Mouse (Mus musculus) small intestine, adult 2 months (tissue): ENCODE measurements around the gene Osm. TPM values are rescaled to one million over a fixed set of nuclear protein-coding genes. Genes with fewer than 3 reads are reported as not detected.

Experiments used
- H3K27ac ChIP-seq: fragments of 200-500 bp; 2 replicates; pipeline ENCODE4 v1.5.1; 2012; ENCODE audit warnings: low read depth, low read length, control low read depth, inconsistent platforms; ENCODE audit not compliant: insufficient read depth
- H3K27me3 ChIP-seq: fragments of 200-500 bp; 2 replicates; pipeline ENCODE4 v1.6.1; 2012; ENCODE audit warnings: mild to moderate bottlenecking, moderate library complexity, low read length, inconsistent platforms; ENCODE audit not compliant: control insufficient read depth, insufficient read depth
- H3K36me3 ChIP-seq: fragments of 200-500 bp; 2 replicates; pipeline ENCODE4 v1.6.1; 2012; ENCODE audit warnings: mild to moderate bottlenecking, low read length, control low read depth, inconsistent platforms; ENCODE audit not compliant: control insufficient read depth, insufficient read depth
- H3K4me1 ChIP-seq: fragments of 200-500 bp; 2 replicates; pipeline ENCODE4 v1.6.1; 2012; ENCODE audit warnings: low read length, inconsistent platforms, mixed read lengths; ENCODE audit not compliant: control insufficient read depth, insufficient read depth, insufficient read length
- H3K4me3 ChIP-seq: fragments of 200-500 bp; 2 replicates; pipeline ENCODE4 v1.5.1; 2012; ENCODE audit warnings: low read depth, mild to moderate bottlenecking, control low read depth, inconsistent platforms, low read length, moderate library complexity
- CTCF ChIP-seq: fragments of 200-500 bp; IDR thresholded peaks from 2 replicates; pipeline ENCODE4 v1.5.1; 2012; ENCODE audit warnings: low read depth, mild to moderate bottlenecking, control low read depth, inconsistent platforms, low read length, moderate library complexity, mixed read lengths; ENCODE audit not compliant: insufficient replicate concordance, insufficient read length; ENCODE audit errors: extremely low read depth
- POLR2A ChIP-seq: fragments of 200-500 bp; IDR thresholded peaks from 2 replicates; pipeline ENCODE4 v1.6.1; 2012; ENCODE audit warnings: low read depth, mild to moderate bottlenecking, control low read depth, inconsistent platforms, low read length, moderate library complexity
- WGBS: fragments of 180-500 bp; shearing (Covaris S2); methylation state at CpG from one replicate; pipeline ENCODE4 v1.1.7; 2018; 5-methylcytosine and 5-hydroxymethylcytosine counted together
- polyA plus RNA-seq: library from polyadenylated mRNA; depleted of rRNA; stranded (reverse); fragments of >200 nt; gene quantifications from 2 replicates; pipeline ENCODE4 v1.2.3, GENCODE M21; 2012

Gene Osm
- polyA plus RNA-seq, 1 experiment = 0.19 TPM

GRCm38 (mm10) chr11:4214572-4214971 is 21.6 kb upstream of the Osm start:
- Histone ChIP-seq H3K4me3 (no peak overlapping the region), H3K27ac (no peak overlapping the region), H3K27me3 (no peaks in the 10 kb centered on the region), H3K36me3 (peaks cover 37% of the 10 kb centered on the region), H3K4me1 (peaks cover 7% of the 10 kb centered on the region)
- 93% methylated on average over 14 of the region's 14 CpGs for WGBS
- TF ChIP-seq POLR2A (no peak), CTCF (no peak)

GRCm38 (mm10) chr11:4215061-4215460 is 21.2 kb upstream of the Osm start:
- Histone ChIP-seq H3K36me3 (peaks cover 33% of the 10 kb centered on the region), H3K27me3 (no peaks in the 10 kb centered on the region), H3K4me1 (peaks cover 7% of the 10 kb centered on the region), H3K27ac (no peak overlapping the region), H3K4me3 (no peak overlapping the region)
- 87% methylated on average over 10 of the region's 10 CpGs for WGBS
- TF ChIP-seq POLR2A (no peak), CTCF (no peak)

GRCm38 (mm10) chr11:4216248-4217000 is 19.8 kb upstream of the Osm start:
- Histone ChIP-seq H3K36me3 (peaks cover 27% of the 10 kb centered on the region), H3K27me3 (no peaks in the 10 kb centered on the region), H3K4me3 (no peak overlapping the region), H3K27ac (peak overlapping the region; percentile 44; the same call in 1 of the 2 replicates), H3K4me1 (peaks cover 7% of the 10 kb centered on the region)
- 83% methylated on average over 9 of the region's 9 CpGs for WGBS
- no peak for TF ChIP-seq CTCF
- no peak for TF ChIP-seq POLR2A

- TF ChIP-seq CTCF = peak; percentile 5; the same call in 1 of the 2 replicates
- TF ChIP-seq POLR2A = no peak
- Histone ChIP-seq H3K4me3 (peak within 1 kb of the TSS; percentile 70), H3K36me3 (peaks cover 24% of the 10 kb centered on the region), H3K27ac (peak within 1 kb of the TSS; percentile 44; the same call in 1 of the 2 replicates), H3K4me1 (peaks cover 7% of the 10 kb centered on the region), H3K27me3 (no peaks in the 10 kb centered on the region)
- WGBS = 2% methylated on average over 56 of the region's 56 CpGs
Observed at GRCm38 (mm10) chr11:4217914-4218629, 18.1 kb upstream of the Osm start, which contains the start of gene Castor1. Gene Castor1, plus strand, starts transcription at chr11:4218225.

- TF ChIP-seq POLR2A = no peak
- TF ChIP-seq CTCF = no peak
- Histone ChIP-seq H3K4me1 (peaks cover 10% of the 10 kb centered on the region), H3K4me3 (peak overlapping the region; percentile 70), H3K27me3 (no peaks in the 10 kb centered on the region), H3K27ac (no peak overlapping the region), H3K36me3 (peaks cover 18% of the 10 kb centered on the region)
- WGBS = 40% methylated on average over 6 of the region's 6 CpGs
Observed at GRCm38 (mm10) chr11:4218637-4219036, 17.6 kb upstream of the Osm start.

GRCm38 (mm10) chr11:4219317-4219751 is 16.9 kb upstream of the Osm start:
- peak; percentile 61; the same call in 1 of the 2 replicates for TF ChIP-seq CTCF
- no peak for TF ChIP-seq POLR2A
- 28% methylated on average over 2 of the region's 2 CpGs for WGBS

GRCm38 (mm10) chr11:4219908-4220307 is 16.3 kb upstream of the Osm start:
- Histone ChIP-seq H3K36me3 (peaks cover 6% of the 10 kb centered on the region), H3K27me3 (no peaks in the 10 kb centered on the region), H3K27ac (no peak overlapping the region), H3K4me3 (no peak overlapping the region), H3K4me1 (peaks cover 12% of the 10 kb centered on the region)
- TF ChIP-seq POLR2A = no peak
- TF ChIP-seq CTCF = no peak
- 56% methylated on average over 9 of the region's 9 CpGs for WGBS

More at GRCm38 (mm10) chr11:4219317-4219751, 16.9 kb upstream of the Osm start:
- Histone ChIP-seq H3K27me3 (no peaks in the 10 kb centered on the region), H3K4me1 (peaks cover 12% of the 10 kb centered on the region), H3K36me3 (peaks cover 11% of the 10 kb centered on the region), H3K27ac (no peak overlapping the region), H3K4me3 (no peak overlapping the region)
